Mouse (Mus musculus) kidney, postnatal 14 days (tissue): ENCODE measurements around the gene Ikbip.

Source experiments
- DNase-seq: peaks from one replicate; pipeline ENCODE4 v3.0.0; 2022; ENCODE audit warnings: mixed read lengths

The Ikbip gene

GRCm38 (mm10) chr10:91122646-91123045 is 39.9 kb downstream of the Ikbip start:
- no peak for DNase-seq

GRCm38 (mm10) chr10:91123281-91123827 is 40.6 kb downstream of the Ikbip start:
- DNase-seq: peak; percentile 58

- peak; percentile 99 for DNase-seq
These were observed 41.4 kb downstream of the Ikbip start, which contains the start of gene Slc25a3 for GRCm38 (mm10) chr10:91123828-91124822. Slc25a3 (minus strand) TSS chr10:91124059.

DNA sequence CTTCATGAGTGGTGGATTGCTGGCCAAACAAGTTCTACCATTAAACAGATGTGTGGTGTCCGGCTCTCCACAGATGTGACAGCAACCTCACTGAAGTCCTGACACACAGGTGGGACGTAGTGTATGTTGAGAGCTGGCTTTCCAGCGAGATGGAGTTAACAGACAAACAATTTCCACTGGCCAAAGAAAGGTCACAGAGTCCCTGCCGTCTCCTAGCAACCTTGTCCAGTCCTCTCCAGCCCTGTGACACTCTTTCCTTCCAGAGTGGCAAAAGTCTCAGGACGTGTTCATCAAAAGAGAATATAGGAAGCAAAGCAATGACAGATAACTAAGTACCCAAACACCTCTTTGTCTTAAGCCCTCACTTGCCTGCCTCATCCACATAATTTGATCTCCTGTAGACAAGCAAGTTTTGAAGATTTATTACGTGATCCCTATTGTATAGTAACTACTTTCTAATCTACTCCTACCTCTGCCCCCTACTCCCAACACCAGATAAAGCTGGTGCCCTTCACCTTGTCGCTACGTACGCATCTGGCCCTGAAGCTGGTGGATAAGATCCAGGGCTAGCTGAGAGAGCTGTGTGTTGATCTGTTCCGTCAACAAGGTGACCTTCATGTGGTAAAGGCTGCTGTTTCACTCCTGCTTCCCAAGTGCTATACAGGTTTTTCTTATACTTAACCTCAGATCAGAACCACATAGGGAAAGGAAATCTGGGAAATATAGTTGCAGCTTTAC is 44.0 kb downstream of the Ikbip start:
- peak; percentile 46 for DNase-seq

GRCm38 (mm10) chr10:91127395-91127794 is 44.7 kb downstream of the Ikbip start:
- no peak for DNase-seq

DNA sequence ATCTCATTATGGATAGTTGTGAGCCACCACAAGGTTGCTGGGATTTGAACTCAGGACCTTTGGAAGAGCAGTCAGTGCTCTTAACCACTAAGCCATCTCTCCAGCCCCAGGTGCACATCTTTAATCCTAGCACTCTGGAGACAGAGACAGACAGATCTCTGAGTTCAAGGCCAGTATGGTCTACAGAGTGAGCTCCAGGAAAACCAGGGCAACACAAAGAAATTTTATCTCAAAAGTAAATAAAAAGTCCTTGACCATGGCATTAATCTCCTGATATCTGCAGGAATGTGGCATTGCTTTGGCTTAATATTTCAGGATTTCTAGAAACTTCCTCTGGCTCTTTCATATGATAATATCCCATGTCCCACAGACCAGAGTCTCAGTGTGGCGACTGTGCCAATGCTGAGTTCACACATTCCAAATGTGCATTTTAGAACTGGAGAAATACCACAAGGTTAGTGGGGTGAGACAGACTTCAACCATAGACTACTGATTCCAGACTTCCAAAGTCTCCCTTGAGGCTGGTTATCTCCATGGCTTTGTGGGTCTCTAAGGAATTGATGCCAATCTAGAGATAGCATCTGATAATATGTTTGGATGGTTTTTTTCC is 45.9 kb downstream of the Ikbip start:
- peak; percentile 69 for DNase-seq

DNA sequence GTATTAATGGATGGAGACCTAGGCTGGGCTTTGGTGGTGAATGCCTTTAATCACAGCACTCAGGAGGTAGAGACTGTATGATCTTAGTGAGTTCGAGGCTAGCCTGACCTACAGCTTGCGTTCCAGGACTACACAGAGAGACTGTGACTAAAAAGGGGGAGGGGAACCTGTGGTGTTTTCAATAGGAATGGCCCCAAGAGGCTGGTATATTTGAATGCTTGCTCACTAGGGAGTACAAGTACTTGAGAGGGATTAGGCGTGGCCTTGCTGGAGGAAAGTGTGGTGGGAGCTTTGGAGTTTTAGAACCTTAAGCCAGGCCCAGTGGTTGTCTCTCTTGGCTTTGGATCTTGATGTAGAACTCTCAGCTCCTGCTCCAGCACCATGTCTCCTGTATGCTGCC is 48.1 kb downstream of the Ikbip start:
- DNase-seq: no peak

GRCm38 (mm10) chr10:91131565-91131964 is 48.8 kb downstream of the Ikbip start:
- no peak for DNase-seq

DNA sequence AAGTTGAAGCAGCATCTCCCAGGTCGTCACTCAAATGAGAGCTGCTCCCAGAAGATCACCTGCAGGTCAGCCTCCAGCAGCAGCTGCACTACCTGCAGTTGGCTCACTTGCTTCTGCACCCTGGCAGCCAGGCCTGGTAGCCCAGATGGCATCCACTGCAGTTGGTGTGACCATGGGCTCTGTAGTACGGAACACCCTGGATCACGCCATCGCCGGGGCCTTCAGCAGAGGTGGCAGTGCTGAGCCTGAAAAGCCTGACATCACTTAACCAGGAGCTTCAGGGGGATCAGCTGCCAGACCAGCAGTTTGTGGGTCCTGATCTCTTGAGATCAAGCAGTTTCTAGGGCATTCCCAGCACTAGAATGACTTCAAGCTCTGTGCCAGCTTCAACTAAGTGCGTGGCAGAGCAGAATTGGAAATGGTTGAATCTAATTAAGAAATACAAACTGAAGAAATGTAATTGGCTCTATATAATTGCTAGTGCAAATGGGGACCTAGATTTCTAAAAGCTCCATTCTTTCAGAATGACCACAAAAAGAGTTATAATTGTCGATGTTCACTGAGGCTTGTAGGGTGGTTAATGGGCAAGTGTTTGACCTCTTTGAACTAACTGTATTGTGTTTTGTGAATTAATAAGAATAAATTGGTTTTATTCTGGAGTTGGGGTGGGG is 52.7 kb downstream of the Ikbip start:
- DNase-seq: no peak

GRCm38 (mm10) chr10:91137400-91137799 is 54.7 kb downstream of the Ikbip start:
- DNase-seq: no peak

DNA sequence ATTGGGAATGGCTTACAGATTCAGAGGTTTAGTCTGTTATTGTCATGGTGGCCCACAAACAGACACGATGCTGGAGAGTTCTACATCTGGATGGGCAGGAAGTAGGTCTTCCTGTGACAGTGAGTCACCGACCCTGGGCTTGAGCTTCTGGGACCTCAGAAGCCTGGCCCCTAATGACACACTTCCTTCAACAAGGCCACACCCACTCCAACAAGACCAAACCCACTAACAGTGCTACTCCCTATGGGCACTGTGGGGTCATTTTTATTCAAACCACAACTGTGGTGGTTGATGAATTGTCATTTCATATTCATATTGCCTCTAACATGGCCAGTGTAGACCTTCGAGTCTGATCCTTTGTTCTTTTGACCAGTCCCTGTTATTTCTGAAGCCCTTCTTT is 55.6 kb downstream of the Ikbip start:
- no peak for DNase-seq

DNA sequence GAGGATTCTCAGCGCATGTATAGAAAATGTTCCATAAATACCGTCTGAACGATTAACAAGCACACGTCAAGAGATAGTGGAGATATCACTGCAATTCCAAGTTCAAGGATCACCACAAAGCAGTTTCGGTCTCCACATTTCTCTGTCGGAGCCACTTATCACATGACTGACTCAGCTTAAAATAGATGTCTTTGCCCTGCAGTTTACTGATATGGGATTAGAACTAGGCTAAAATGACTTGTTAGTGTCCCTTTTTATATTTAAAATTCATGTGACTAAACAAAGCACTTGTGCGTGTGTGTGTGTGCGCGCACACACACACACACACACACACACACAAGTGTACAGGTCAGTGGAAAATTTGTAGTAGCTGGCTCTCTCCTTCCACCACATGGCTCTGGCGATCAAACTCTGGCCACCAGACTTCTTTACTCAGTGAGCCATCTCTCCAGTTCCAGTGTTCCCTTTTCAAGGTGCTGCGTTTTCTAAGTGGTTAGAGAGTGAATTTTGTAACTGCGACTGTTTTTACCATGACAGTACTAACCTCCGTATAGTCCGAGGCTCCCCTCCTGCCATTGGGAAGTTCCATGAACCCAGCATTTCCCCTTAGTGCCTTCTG is 56.5 kb downstream of the Ikbip start:
- no peak for DNase-seq

- no peak for DNase-seq
These were observed 58.8 kb downstream of the Ikbip start for GRCm38 (mm10) chr10:91141564-91141963.

- DNase-seq: no peak
These were observed 60.0 kb downstream of the Ikbip start for GRCm38 (mm10) chr10:91142654-91143191.

DNA sequence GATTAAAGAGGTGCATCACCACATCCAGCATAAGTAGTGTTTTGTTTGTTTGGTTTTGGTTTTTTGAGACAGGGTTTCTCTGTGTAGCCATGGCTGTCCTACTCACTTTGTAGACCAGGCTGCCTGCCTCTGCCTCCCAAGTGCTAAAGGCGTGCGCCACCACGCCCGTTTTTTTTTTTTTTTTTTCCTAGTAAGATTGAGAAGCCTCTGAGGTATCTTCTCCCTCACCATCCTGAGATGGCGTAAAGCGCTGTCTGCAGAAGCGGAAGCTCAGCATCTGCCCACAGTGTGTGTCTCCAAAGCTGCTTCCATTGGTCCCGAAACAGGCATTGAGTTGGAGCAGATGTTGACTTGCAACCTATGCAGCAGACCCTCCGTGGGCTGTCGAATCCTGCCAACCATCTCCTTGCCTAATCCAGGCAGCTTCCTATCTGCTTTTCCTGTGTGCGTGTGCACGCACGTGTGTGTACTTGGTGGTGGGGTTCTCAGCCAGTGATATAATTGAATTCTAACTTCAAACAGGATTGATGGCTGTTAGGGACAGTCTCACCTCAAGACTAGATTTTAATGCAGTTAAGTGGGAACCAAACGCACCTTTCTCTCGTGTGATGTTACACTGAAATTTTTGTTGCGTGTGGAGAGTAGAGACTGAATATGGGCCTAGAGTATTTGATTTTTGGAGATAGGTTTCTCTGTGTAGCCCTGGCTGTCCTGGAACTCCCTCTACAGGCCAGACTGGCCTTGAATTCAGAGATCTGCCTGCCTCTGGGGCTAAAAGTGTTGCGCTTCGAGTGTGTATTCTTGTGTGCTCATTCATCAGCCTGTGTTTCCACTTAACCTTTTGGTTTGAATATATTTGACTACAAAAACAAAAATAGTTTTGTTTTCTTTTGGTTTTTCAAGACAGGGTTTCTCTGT is 60.8 kb downstream of the Ikbip start:
- no peak for DNase-seq

DNA sequence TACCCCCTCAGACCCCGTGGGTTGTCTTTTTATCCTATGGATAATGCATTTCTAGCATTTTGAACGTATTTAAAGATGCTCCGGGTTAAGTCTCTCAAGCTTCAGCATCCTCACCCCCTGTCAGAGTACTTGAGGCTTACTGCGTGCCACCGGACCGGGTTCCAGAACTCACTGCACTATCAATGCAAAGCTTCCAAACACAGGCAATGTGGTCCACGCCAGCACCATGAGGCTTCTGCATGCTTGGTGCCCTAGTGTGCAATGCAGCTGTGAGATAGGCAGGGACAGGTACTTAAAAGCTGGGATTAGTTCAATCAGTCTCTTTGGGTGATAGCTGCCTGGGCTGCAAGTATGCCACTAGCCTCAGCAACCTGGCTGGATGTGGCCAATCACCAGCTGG is 62.7 kb downstream of the Ikbip start:
- DNase-seq: no peak
